Mouse (Mus musculus) hindbrain, embryonic 10.5 days (tissue): Measurements from ENCODE around the gene Uck2. TPM values are rescaled to one million over a fixed set of nuclear protein-coding genes. Genes with fewer than 3 reads are reported as not detected.
A peak's percentile ranks its signal among the peaks of the same experiment; 100 is the strongest.

Experiments used
- DNase-seq: peaks from one replicate; pipeline ENCODE4 v3.0.0-alpha.2; 2017; ENCODE audit warnings: low spot score
- H3K27ac ChIP-seq: fragments of 300-500 bp; sonication (generic); 2 replicates; pipeline ENCODE4 v1.5.1; 2016; ENCODE audit warnings: mild to moderate bottlenecking, moderate library complexity
- H3K27me3 ChIP-seq: fragments of 300-500 bp; sonication (generic); 2 replicates; pipeline ENCODE4 v1.6.1; 2016; ENCODE audit warnings: mild to moderate bottlenecking; ENCODE audit not compliant: poor library complexity, insufficient read depth, severe bottlenecking
- H3K36me3 ChIP-seq: fragments of 300-500 bp; sonication (generic); 2 replicates; pipeline ENCODE4 v1.6.1; 2016; ENCODE audit warnings: mild to moderate bottlenecking, moderate library complexity
- H3K4me1 ChIP-seq: fragments of 300-500 bp; sonication (generic); replicated peaks from 2 replicates; pipeline ENCODE4 v1.6.1; 2016; ENCODE audit warnings: mild to moderate bottlenecking
- H3K4me3 ChIP-seq: fragments of 300-500 bp; sonication (generic); 2 replicates; pipeline ENCODE4 v1.5.1; 2016; ENCODE audit warnings: mild to moderate bottlenecking, moderate library complexity
- H3K9me3 ChIP-seq: fragments of 300-500 bp; sonication (generic); 2 replicates; pipeline ENCODE4 v1.6.1; 2016; ENCODE audit warnings: mild to moderate bottlenecking, moderate library complexity
- WGBS: fragments of 180-500 bp; shearing (Covaris S2); methylation state at CpG from one replicate; pipeline ENCODE4 v1.1.7; 2016; 5-methylcytosine and 5-hydroxymethylcytosine counted together
- polyA plus RNA-seq: library from polyadenylated mRNA; unstranded; fragments of >200 nt; fragmentation: Nextera tagmentation; extraction: Ambion mirVana; gene quantifications from 2 replicates; pipeline ENCODE4 v1.2.1, GENCODE M21; 2016

Uck2 gene
- polyA plus RNA-seq, 1 experiment from 2014 or later, result 113 TPM

- H3K27ac ChIP-seq, result peak overlapping the region; percentile 79
- 80% methylated on average over 3 of the region's 3 CpGs for WGBS
- peaks cover 89% of the 10 kb centered on the region for H3K4me1 ChIP-seq
- peaks cover 14% of the 10 kb centered on the region; the same call in 1 of the 2 replicates for H3K36me3 ChIP-seq
- H3K9me3 ChIP-seq, result no peaks in the 10 kb centered on the region
- no peaks in the 10 kb centered on the region for H3K27me3 ChIP-seq
- H3K4me3 ChIP-seq, result no peak overlapping the region
- DNase-seq, result no peak
These were observed 43.6 kb downstream of the Uck2 start for GRCm38 (mm10) chr1:167241487-167241886.

GRCm38 (mm10) chr1:167240361-167240760 lies 44.8 kb downstream of the Uck2 start:
- Histone ChIP-seq H3K36me3 (peaks cover 25% of the 10 kb centered on the region), H3K9me3 (no peaks in the 10 kb centered on the region), H3K4me3 (no peak overlapping the region), H3K4me1 (peaks cover 87% of the 10 kb centered on the region), H3K27ac (peak overlapping the region; percentile 79), H3K27me3 (no peaks in the 10 kb centered on the region)
- WGBS, result 20% methylated on average over 5 of the region's 5 CpGs
- peak; percentile 81 for DNase-seq

DNA sequence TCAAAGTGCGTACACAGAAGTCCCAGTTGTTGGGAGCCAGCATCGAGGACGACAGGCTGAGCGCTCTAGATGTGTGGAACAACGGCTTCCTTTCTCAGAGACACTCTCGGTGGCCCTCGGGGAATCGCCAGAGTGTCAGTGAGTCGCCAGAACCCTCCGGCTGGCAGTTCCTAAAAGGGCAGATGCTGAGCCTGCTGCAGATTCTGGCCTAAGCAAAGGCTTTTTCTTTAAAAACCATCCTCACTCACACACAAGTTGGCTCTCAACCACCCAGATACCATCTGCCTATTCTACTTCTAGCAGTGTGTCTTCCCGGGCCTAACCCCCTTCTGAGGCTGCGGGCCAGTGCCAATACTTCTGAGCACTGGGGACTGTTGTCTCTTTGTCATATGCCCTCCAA lies 45.2 kb downstream of the Uck2 start:
- Histone ChIP-seq H3K4me1 (peaks cover 83% of the 10 kb centered on the region), H3K9me3 (no peaks in the 10 kb centered on the region), H3K36me3 (peaks cover 29% of the 10 kb centered on the region), H3K27ac (peak overlapping the region; percentile 79), H3K27me3 (no peaks in the 10 kb centered on the region), H3K4me3 (no peak overlapping the region)
- 45% methylated on average over 12 of the region's 12 CpGs for WGBS
- peak; percentile 42 for DNase-seq

GRCm38 (mm10) chr1:167237798-167238197 lies 47.3 kb downstream of the Uck2 start:
- peaks cover 61% of the 10 kb centered on the region for H3K4me1 ChIP-seq
- H3K4me3 ChIP-seq, result no peak overlapping the region
- H3K9me3 ChIP-seq, result no peaks in the 10 kb centered on the region
- no peak for DNase-seq
- H3K27me3 ChIP-seq, result no peaks in the 10 kb centered on the region
- H3K27ac ChIP-seq, result 0 out of 2 replicates have a peak overlapping the region, but pooled peaks have one; percentile 35
- H3K36me3 ChIP-seq, result peaks cover 50% of the 10 kb centered on the region
- 82% methylated on average over 11 of the region's 11 CpGs for WGBS

DNA sequence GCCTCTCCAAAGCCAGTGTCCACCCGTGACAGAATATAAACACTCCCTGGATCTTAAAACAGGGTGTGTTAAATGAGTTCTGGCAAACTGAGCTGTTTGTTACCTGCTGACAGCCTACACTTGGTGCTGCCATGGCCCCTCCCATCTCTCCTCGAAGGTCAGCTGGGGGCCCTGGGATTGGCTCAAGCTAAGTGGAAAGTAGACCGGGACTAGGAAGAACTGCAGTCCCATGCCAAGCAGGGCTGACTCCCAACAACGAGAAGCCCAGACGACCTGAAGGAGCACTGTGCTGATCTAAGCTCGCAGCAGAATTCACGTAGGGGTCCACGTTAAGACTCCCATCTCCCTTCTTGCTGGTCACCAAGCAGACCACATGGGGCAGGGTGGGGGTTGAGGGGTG lies 48.3 kb downstream of the Uck2 start:
- no peaks in the 10 kb centered on the region for H3K9me3 ChIP-seq
- H3K27ac ChIP-seq, result no peak overlapping the region
- H3K36me3 ChIP-seq, result peaks cover 61% of the 10 kb centered on the region
- H3K4me1 ChIP-seq, result peaks cover 51% of the 10 kb centered on the region
- H3K4me3 ChIP-seq, result no peak overlapping the region
- no peaks in the 10 kb centered on the region for H3K27me3 ChIP-seq
- 86% methylated on average over 8 of the region's 8 CpGs for WGBS
- DNase-seq, result no peak

DNA sequence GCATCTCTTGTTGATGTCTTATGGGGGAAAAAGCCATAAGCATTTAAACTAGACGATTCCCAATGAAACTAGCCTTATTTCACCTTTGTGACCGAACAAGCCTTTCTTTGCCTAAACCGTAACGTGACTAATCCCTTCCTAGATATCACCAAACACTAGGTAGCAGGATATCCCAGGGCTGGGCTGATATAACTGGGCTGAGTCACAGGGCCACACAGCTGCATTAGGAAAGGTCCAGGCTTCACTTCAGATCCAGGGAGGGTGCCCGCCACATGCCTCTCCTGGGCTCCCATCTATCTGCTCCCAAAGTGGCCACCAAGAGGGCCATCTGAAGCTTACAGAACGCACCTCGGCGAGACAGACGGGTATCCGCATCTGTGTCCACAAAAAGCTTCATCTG lies 50.8 kb downstream of the Uck2 start:
- H3K36me3 ChIP-seq, result peaks cover 81% of the 10 kb centered on the region
- no peak overlapping the region for H3K4me3 ChIP-seq
- no peak for DNase-seq
- H3K9me3 ChIP-seq, result no peaks in the 10 kb centered on the region
- H3K27me3 ChIP-seq, result no peaks in the 10 kb centered on the region
- WGBS, result 97% methylated on average over 10 of the region's 10 CpGs
- peaks cover 27% of the 10 kb centered on the region for H3K4me1 ChIP-seq
- no peak overlapping the region for H3K27ac ChIP-seq

DNA sequence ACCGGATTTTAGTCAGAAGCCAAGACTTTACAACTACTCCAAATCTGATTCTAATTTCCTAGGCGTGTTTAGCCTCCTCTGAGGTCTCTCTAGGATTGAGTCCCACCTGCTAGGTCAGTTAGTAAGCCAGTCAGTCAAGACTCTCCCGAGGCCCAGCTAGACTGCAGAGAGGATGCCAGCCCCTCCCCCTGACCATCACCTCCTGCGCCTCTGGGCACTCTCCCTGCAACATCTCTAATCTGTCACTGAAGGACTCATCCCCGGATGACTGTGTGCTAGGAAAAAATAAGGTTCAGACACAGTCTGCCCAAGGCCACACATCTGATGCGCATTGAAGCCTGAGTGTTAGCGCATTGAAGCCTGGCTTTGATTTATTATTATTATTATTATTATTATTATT lies 52.2 kb downstream of the Uck2 start:
- no peak for DNase-seq
- H3K4me3 ChIP-seq, result no peak overlapping the region
- H3K27ac ChIP-seq, result no peak overlapping the region
- H3K27me3 ChIP-seq, result no peaks in the 10 kb centered on the region
- WGBS, result 86% methylated on average over 7 of the region's 7 CpGs
- H3K36me3 ChIP-seq, result peaks cover 96% of the 10 kb centered on the region
- H3K4me1 ChIP-seq, result peaks cover 13% of the 10 kb centered on the region
- no peaks in the 10 kb centered on the region for H3K9me3 ChIP-seq

DNA sequence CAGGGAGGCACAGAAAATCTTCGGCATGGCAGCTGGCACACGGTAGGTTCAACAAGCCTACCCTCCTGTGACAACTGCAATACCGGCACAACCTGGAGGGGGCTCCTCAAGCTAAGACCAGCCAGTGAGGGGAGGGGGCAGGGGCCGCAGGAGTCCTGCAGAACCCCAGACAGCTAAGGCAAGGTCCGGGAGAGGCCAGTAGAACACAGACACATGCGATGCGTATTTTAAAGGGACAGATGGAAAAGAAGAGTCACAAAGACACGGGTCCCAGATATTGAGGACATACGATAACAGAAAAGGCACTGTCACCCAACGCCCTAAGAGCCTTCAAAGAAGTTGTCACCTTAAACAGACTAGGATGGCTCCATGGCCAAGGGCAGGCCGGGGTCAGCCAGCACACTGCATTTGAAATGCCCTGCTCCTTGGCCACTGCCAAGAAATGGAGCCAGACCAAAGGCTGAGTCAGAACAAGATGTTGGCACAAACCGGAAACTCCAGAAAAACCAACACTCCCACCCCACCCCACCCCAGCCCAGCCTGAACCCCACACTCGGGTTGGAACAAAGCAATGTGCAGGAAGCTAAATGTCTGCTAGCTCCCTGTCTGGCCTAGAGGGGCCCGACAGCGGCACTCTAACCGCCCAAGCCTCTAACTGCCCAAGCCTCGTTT lies 53.4 kb downstream of the Uck2 start:
- Histone ChIP-seq H3K4me3 (no peak overlapping the region), H3K4me1 (0 out of 2 replicates have a peak, but pooled peaks cover under 1% of the 10 kb centered on the region), H3K9me3 (no peaks in the 10 kb centered on the region), H3K27ac (no peak overlapping the region), H3K36me3 (peaks cover 96% of the 10 kb centered on the region), H3K27me3 (no peaks in the 10 kb centered on the region)
- no peak for DNase-seq
- 84% methylated on average over 17 of the region's 17 CpGs for WGBS

DNA sequence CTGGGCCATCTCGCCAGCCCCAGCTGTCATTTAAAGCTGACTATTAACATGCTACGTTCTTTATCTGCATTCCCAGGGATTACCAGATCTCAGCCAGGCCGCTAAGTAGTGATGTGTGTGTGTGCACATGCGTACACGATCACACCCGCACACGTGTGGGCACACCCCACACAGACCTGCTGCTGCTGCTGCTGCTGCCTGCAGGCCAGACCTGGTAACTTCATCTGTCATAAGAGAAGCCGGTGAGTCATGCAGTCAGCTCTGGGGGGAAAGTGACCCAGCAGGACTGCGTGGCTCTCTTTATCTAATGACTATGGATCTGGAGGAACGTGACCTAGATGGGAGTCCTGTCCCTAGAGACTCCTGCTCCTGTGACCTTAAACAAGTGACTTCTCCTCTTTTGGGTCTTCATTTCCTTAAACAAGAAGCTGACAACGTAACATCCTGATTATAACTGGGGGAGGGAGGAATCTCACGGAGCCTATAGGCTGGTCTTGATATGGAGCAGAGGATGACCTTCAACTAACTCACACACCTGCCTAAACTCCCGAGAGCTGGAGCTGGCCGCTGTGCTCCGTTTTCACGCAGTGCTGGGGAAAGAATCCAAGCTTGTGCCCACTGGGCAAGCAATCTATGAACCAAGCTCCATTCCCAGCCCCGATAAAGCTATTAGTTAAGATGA lies 54.0 kb downstream of the Uck2 start:
- Histone ChIP-seq H3K4me1 (no peaks in the 10 kb centered on the region), H3K27ac (no peak overlapping the region), H3K36me3 (peaks cover 96% of the 10 kb centered on the region), H3K4me3 (no peak overlapping the region), H3K27me3 (no peaks in the 10 kb centered on the region), H3K9me3 (no peaks in the 10 kb centered on the region)
- DNase-seq, result no peak
- 93% methylated on average over 17 of the region's 17 CpGs for WGBS

DNA sequence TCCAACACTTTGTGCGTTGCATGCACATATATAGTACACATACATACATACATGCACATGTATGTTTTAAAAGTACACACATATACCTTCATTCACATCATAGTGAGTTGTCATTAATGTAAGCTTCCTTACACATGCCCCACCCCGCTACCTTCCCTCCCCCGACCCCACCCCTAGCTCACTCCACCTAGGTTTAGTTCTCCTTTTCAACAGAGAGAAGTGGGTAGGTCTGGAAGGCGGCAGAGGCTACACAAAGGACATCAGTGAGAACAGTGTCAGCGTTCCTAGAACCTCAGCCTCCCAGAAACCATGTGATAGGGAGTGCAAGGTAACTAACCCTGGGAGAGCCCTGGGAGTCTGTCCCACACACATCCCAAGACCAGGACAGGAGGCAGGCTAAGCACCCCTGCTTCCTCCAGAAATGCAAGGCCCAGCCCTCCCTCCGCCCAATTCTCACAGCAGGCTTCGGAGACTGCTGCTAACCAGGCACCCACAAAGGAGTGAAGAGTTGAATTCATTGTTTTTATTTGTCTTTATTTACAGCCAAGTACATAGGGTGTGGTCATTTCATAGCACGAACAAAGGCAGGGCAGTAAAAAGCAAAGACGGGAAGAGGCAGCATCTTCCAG lies 62.6 kb downstream of the Uck2 start:
- Histone ChIP-seq H3K4me1 (peaks cover 4% of the 10 kb centered on the region; the same call in 1 of the 2 replicates), H3K4me3 (no peak overlapping the region), H3K27me3 (no peaks in the 10 kb centered on the region), H3K36me3 (peaks cover 49% of the 10 kb centered on the region), H3K27ac (no peak overlapping the region), H3K9me3 (no peaks in the 10 kb centered on the region)
- 84% methylated on average over 9 of the region's 9 CpGs for WGBS
- DNase-seq, result no peak

DNA sequence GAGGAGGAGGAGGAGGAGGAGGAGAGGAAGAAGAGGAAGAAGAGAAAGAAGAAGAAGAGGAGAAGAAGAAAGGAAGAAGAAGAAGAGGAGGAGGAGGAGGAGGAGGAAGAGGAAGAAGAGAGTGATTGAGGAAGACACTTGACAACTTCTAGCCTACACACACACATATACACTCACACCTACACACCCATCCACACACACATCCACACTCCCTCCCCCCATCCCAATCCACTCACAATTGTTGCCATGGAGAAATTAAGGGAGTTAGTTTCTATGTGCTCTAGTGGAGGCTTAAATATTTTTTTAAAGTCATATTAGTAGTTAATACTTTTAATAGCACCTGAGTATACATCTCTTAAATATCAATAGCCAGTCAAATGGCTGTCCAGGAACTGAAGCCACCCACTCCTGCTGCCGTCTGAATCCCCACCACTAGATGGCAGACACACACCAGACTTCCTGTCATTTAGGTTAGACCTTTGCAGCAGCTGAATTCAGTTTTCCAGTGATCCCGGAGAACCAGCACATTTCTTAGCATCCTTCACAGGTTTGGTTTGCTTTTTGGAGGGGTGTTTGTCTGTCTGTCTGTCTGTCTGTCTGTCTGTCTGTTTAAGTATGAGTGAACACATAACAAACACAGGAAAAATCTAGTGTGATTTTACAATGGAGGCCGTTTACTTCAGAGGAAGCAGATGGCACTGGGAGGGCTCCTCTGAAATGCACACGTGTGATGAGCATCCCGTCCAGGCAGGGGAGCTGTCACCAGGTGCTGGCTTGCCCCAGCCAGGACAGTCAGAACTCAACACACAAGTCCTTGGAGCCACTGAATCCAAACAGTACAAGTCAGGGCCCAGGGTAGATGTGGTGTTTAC lies 64.6 kb downstream of the Uck2 start:
- H3K36me3 ChIP-seq, result peaks cover 30% of the 10 kb centered on the region
- WGBS, result 9% methylated on average over 5 of the region's 5 CpGs

DNA sequence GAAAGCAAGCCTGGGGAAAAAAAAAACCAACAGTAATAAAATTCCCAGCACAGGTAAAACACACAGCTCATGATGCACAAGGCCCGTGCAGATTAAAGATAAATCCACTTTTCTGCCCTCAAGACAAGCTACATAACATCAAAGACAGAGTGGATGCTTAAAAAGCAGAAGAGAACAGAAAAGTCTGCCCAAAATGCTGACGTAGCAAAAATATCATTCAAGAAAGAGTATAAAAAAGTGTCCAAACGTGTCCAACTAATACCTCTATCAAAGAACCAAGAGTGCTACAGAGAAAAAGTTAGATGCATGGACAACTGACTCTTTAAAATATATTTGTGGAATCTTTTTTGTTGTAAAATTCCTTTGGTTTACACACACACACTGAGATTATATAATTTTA lies 69.7 kb downstream of the Uck2 start:
- no peaks in the 10 kb centered on the region for H3K4me1 ChIP-seq
- no peak overlapping the region for H3K27ac ChIP-seq
- H3K9me3 ChIP-seq, result no peaks in the 10 kb centered on the region
- H3K27me3 ChIP-seq, result no peaks in the 10 kb centered on the region
- H3K36me3 ChIP-seq, result no peaks in the 10 kb centered on the region
- WGBS, result 88% methylated on average over 3 of the region's 3 CpGs
- no peak overlapping the region for H3K4me3 ChIP-seq
- DNase-seq, result no peak

More for the DNA sequence above, 64.6 kb downstream of the Uck2 start:
- peak; percentile 82 for DNase-seq
- H3K27ac ChIP-seq, result no peak overlapping the region
- peaks cover 4% of the 10 kb centered on the region; the same call in 1 of the 2 replicates for H3K4me1 ChIP-seq
- no peaks in the 10 kb centered on the region for H3K9me3 ChIP-seq
- H3K4me3 ChIP-seq, result no peak overlapping the region
- H3K27me3 ChIP-seq, result no peaks in the 10 kb centered on the region
